Mouse (Mus musculus) C2C12 (cell line): ENCODE measurements around the gene Kank1. TPM values are rescaled to one million over a fixed set of nuclear protein-coding genes. Genes with fewer than 3 reads are reported as not detected.
A peak's percentile ranks its signal among the peaks of the same experiment; 100 is the strongest.

Experiments
- H3K27me3 ChIP-seq: one replicate; pipeline ENCODE4 v1.6.1; 2011; ENCODE audit not compliant: control insufficient read depth, insufficient read depth, insufficient read length
- H3K36me3 ChIP-seq: one replicate; pipeline ENCODE4 v1.6.1; 2011; ENCODE audit not compliant: control insufficient read depth, insufficient read depth
- H3K4me3 ChIP-seq: one replicate; pipeline ENCODE4 v1.5.1; 2011; ENCODE audit warnings: mild to moderate bottlenecking, control low read depth; ENCODE audit not compliant: poor library complexity, insufficient read depth, severe bottlenecking
- H3K79me2 ChIP-seq: one replicate; pipeline ENCODE4 v1.6.1; 2011; ENCODE audit not compliant: control insufficient read depth, insufficient read depth
- H3K79me3 ChIP-seq: one replicate; pipeline ENCODE4 v1.6.1; 2011; ENCODE audit warnings: low read depth, control low read depth
- H3ac ChIP-seq: one replicate; pipeline ENCODE3; 2011; ENCODE audit warnings: low read depth; ENCODE audit not compliant: control insufficient read depth, insufficient read length
- CEBPB ChIP-seq: IDR thresholded peaks from one replicate; pipeline ENCODE4 v1.6.1; 2011; ENCODE audit warnings: low read depth, mild to moderate bottlenecking, control low read depth, moderate library complexity
- CTCF ChIP-seq: IDR thresholded peaks from one replicate; pipeline ENCODE4 v1.5.1; 2011; ENCODE audit not compliant: control insufficient read depth, insufficient read depth, insufficient read length
- FOSL1 ChIP-seq: IDR thresholded peaks from one replicate; pipeline ENCODE4 v1.8.0; 2011; ENCODE audit warnings: mild to moderate bottlenecking, low read length; ENCODE audit not compliant: poor library complexity, insufficient read depth, severe bottlenecking
- MAX ChIP-seq: IDR thresholded peaks from one replicate; pipeline ENCODE4 v1.6.1; 2011; ENCODE audit warnings: mild to moderate bottlenecking, control low read depth
- MYOD1 ChIP-seq: IDR thresholded peaks from one replicate; pipeline ENCODE4 v1.6.1; 2011; ENCODE audit warnings: low read depth; ENCODE audit not compliant: control insufficient read depth, insufficient read length
- MYOG ChIP-seq: IDR thresholded peaks from one replicate; pipeline ENCODE4 v1.6.1; 2011; ENCODE audit not compliant: control insufficient read depth, insufficient read length; ENCODE audit errors: extremely low read depth
- USF1 ChIP-seq: IDR thresholded peaks from one replicate; pipeline ENCODE4 v1.6.1; 2011; ENCODE audit warnings: low read depth, mild to moderate bottlenecking, control low read depth, moderate library complexity
- polyA plus RNA-seq: library from polyadenylated mRNA; unstranded; fragments of >200 nt; fragmentation: generic; extraction: Trizol; gene quantifications from one replicate; pipeline ENCODE4 v1.2.1, GENCODE M21; 2012; ENCODE audit warnings: missing spikeins

The Kank1 gene
- polyA plus RNA-seq, 1 experiment, result 0.49 TPM

DNA sequence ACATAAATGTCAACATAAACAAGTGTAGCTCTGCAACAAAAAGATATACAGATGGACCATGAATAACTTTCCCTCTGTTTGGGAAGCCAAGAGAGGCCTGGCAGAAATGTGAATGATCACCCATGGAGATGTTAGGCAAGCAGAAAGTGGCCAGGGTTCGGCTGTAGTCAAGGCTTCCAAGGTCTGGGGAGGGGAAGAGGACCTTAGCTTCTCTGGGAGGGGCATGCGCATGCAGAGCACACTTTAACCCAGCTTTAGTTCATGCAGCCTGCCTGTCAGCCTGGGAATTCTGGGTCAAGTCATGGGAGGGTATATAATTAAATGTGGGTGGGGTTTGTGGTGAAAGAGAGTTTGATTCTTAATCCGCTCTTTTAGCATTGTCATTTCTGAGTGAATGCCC, 180.9 kb downstream of the Kank1 start:
- Histone ChIP-seq H3K27me3 (no peaks in the 10 kb centered on the region), H3K79me2 (no peaks in the 10 kb centered on the region), H3K79me3 (no peaks in the 10 kb centered on the region), H3K36me3 (no peaks in the 10 kb centered on the region), H3K4me3 (no peak overlapping the region), H3ac (no peak overlapping the region)
- TF ChIP-seq MAX (no peak), CTCF (no peak), MYOG (no peak), CEBPB (no peak), MYOD1 (no peak), FOSL1 (no peak), USF1 (no peak)

- Histone ChIP-seq H3K4me3 (no peak overlapping the region), H3K79me2 (no peaks in the 10 kb centered on the region), H3K79me3 (no peaks in the 10 kb centered on the region), H3K36me3 (no peaks in the 10 kb centered on the region), H3ac (no peak overlapping the region), H3K27me3 (no peaks in the 10 kb centered on the region)
- TF ChIP-seq CTCF (no peak), FOSL1 (no peak), CEBPB (no peak), MYOD1 (no peak), MAX (no peak), USF1 (no peak), MYOG (no peak)
Measured at GRCm38 (mm10) chr19:25419983-25420382, 183.2 kb downstream of the Kank1 start.

DNA sequence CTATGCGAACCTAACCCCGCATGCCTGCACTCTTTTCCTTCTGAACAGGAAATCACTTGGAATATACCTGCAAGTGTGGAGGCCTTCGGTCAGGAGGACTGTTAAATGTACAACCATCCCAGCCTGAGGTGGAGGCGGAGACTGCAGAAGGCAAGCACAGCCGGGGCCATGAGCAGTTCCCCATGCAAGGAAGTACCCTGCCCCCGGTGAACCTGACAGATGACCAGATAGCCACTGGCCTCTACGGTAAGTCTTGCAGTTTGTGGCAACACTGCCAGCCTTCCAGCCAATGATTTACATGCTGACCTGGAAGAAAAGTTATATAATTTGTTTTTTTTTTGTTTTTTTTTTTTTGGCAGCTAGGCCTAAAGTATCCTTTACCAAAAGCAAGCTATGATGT, 185.3 kb downstream of the Kank1 start:
- Histone ChIP-seq H3K27me3 (no peaks in the 10 kb centered on the region), H3K4me3 (no peak overlapping the region), H3K79me3 (no peaks in the 10 kb centered on the region), H3ac (no peak overlapping the region), H3K79me2 (no peaks in the 10 kb centered on the region), H3K36me3 (no peaks in the 10 kb centered on the region)
- TF ChIP-seq MYOG (no peak), MAX (no peak), FOSL1 (no peak), CTCF (no peak)

DNA sequence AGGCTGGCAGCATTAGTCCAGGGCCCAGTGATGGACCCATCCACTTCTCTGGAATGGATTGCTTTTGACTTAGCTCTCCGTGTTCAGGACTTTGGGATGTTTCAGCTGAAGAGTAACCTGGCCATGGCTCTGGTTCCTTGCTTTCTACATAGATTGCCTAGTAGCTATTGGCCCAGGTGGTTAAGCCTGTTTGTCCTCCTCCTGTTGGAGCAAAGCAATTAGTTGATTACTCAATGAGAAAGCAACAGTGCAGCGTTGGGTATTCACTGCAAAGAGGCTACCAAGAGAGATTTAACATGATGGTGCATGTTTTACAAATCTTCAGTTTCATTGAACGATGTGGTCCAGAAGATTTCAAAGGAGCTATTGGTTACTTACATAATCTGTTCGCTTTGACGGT, 186.6 kb downstream of the Kank1 start:
- Histone ChIP-seq H3K4me3 (no peak overlapping the region), H3K79me3 (no peaks in the 10 kb centered on the region), H3K36me3 (no peaks in the 10 kb centered on the region), H3K27me3 (no peaks in the 10 kb centered on the region), H3K79me2 (no peaks in the 10 kb centered on the region), H3ac (no peak overlapping the region)
- TF ChIP-seq USF1, result no peak
- TF ChIP-seq FOSL1, result no peak
- no peak for TF ChIP-seq CTCF
- no peak for TF ChIP-seq MAX
- TF ChIP-seq MYOG, result no peak
- TF ChIP-seq CEBPB, result no peak
- no peak for TF ChIP-seq MYOD1

DNA sequence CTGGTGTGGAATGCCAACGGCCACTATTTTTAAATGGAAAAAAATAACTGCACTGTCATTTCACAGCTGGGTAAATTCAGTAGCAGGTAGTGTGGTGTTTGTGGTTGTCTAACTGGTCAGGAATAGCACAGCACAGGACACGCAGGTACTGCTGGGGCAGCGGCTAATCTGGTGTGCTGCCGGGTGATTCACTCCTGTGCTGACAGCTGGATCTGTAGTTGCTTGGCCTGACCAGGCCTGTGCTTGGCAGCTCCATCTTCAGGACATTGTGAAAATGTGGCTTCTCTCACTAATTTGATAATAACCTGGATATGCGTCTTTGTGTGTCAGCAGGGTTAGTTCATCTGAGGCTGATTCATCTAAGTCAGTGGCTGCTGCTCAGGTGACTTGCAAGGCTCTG, 189.7 kb downstream of the Kank1 start:
- H3K4me3 ChIP-seq, result no peak overlapping the region
- no peaks in the 10 kb centered on the region for H3K27me3 ChIP-seq
- no peaks in the 10 kb centered on the region for H3K79me2 ChIP-seq
- TF ChIP-seq MAX, result no peak
- peak; percentile 78 for TF ChIP-seq MYOD1
- no peak overlapping the region for H3ac ChIP-seq
- no peaks in the 10 kb centered on the region for H3K36me3 ChIP-seq
- H3K79me3 ChIP-seq, result no peaks in the 10 kb centered on the region

DNA sequence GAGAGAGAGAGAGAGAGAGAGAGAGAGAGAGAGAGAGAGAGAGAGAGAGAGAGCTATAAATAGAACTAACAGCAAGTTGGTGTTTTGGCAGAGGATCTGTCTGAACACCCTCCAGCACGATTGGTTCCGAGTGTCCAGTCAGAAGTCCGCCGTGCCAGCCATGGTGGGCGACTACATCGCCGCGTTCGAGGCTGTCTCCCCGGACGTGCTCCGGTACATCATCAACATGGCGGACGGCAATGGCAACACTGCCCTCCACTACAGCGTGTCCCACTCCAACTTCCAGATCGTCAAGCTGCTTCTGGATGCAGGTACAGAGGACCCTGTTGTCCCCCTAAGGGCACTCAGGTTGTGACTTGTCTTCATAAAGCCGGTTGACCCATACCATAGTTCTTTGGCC, 191.1 kb downstream of the Kank1 start:
- no peaks in the 10 kb centered on the region for H3K79me2 ChIP-seq
- no peak overlapping the region for H3ac ChIP-seq
- H3K4me3 ChIP-seq, result no peak overlapping the region
- H3K79me3 ChIP-seq, result no peaks in the 10 kb centered on the region
- H3K27me3 ChIP-seq, result no peaks in the 10 kb centered on the region
- H3K36me3 ChIP-seq, result no peaks in the 10 kb centered on the region
- no peak for TF ChIP-seq FOSL1
- TF ChIP-seq MYOG, result no peak
- TF ChIP-seq USF1, result no peak
